Mouse (Mus musculus): ENCODE data around the gene Trim40. TPM values are rescaled to one million over a fixed set of nuclear protein-coding genes. Genes with fewer than 3 reads are reported as not detected.

Gene Trim40
- total RNA-seq, 2 experiments from 2014 or later, result not detected

DNA sequence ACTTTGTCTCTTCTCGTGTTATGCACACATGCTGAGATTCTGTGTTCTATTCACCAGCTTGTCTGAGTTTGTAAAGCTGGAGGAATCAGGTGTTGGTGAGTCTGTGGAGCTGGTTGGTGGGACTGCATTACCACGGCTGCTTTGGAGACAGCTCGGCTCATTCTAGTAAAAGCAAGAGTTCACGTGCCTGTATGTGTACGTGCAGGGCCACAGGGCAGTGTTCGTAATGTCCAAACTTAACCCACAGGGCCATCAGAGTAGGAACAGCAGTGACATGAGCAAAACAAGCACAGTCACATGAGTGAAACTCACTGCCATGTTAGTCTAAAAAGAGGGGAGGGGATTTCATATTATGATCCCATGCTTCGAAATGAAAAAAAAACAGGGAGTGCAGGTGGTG, 46.2 kb downstream of the Trim40 start:
- no peak for ATAC-seq (ENCODE audit: poor library complexity, severe bottlenecking)

DNA sequence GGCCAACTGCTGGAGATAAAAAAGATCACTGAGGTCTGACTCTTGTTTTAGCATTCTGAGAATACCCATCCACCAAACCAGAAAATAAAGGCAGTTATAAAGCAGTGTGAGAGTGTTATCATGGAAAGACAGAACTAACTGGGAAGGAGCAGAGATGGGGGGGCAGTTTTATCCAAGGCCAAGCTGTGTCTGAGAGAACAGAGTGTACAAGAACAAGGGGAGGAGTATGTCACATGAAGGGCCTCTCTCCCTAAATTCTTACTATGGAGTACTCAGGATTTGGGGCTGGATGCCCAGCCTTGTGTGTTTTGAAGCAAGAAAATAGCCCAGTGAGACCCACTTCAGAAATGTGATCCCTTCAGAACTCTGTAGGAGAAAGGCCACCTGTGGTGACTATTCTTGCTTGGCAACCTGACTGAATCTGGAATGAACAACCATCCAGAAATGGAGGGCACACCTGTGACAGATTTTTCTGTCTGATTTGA, 48.9 kb downstream of the Trim40 start:
- no peak for ATAC-seq (ENCODE audit: poor library complexity, severe bottlenecking)

DNA sequence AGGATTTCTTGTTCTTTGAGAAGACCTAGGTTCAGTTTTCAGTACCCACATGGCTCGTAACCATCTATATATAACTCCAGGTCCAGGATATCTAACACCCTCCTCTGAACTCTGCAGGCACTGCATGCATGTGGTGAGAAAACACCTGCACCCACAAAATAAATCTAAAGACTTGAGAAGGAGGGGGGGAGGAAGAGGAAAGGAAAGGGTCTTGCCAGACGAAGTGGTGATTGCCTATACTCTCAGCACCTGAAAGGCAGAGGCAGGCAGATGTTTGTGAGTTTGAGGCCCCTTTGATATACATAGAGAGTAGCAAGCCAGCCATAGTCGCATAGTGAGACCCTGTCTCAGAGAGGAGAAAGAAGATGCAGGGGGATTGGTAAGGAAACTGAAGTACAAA, 50.0 kb downstream of the Trim40 start:
- no peak for ATAC-seq (ENCODE audit: poor library complexity, severe bottlenecking)

DNA sequence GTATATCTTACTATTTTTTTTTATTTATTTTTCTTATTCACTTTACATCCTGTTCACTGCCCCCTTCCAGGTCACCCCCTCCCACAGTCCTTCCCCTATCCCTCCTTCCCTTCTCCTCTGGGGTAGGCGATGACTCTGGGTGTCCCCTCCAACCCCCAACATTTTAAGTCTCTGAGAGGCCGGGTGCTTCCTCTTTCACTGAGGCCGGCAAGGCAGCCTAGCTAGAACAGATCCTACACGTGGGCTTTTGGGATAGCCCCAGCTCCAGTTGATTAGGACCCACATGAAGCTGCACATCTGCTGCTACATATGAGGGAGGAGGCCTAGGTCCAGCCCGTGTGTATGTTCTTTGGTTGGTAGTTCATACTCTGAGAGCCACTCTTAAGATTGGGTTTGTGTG, 50.9 kb downstream of the Trim40 start:
- no peak for ATAC-seq (ENCODE audit: poor library complexity, severe bottlenecking)

DNA sequence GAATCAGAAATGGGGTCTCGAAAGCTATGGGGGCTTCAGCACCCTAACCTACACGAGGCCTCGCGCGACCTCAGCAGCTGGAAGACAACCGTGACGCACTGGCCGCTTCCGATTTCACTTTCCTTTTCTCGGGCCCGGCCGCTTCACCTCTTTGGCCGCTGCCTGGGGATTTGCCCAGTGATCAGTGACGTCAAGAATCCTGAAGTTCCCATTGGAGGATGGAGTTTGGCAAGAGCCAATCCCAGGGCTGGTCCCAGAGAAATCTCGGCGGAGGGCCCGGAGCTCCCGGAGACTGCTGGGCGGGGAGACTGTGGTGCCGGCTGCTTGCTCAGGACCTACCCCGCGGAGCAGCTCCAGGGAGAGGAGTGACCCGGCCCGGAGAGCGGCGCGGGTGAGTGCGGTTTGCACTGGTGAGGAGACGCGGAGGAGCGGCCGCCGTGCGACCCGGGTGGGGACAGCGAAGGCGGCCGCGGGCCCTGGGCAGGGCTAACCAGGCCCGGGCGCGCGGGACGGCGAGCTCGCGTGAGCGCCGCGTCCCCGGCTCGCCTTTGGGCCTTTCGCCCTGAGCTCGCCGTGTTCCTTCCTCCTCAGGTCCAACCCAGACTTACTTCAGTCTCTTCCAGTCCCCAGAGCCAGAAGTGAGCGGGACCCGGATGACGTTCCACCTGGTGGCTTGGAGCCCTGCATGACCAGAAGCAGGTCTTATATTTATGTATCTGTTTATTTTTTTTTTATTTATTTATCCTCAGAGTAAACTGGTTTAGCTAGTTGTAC, 52.9 kb downstream of the Trim40 start, which contains the start of gene Trim26:
TSS of gene Trim26 (plus strand) at position 261 of the 774 bp plus-strand sequence.
- peak; percentile 95 for ATAC-seq (ENCODE audit: poor library complexity, severe bottlenecking)

DNA sequence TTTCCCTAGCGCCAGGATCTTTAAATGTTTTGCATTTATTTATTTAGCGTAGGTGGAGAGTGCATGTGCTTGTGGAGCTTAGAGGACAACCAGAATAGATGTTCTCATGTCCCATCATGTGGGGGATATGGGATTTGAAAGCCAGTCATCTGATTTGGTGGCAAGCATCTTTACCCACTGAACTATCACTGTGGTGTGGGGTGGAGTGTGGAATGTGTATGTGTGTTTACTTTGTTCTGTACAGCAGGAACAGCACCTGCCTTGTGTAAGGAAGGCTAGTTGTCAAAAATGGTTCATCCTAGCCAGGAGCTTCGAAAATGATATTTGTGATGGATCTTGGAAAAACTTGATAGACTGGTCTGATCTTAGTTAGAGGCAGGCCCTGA, 53.5 kb downstream of the Trim40 start:
- 0 out of 2 replicates have a peak, but pooled peaks have one; percentile 7 for ATAC-seq (ENCODE audit: poor library complexity, severe bottlenecking)

DNA sequence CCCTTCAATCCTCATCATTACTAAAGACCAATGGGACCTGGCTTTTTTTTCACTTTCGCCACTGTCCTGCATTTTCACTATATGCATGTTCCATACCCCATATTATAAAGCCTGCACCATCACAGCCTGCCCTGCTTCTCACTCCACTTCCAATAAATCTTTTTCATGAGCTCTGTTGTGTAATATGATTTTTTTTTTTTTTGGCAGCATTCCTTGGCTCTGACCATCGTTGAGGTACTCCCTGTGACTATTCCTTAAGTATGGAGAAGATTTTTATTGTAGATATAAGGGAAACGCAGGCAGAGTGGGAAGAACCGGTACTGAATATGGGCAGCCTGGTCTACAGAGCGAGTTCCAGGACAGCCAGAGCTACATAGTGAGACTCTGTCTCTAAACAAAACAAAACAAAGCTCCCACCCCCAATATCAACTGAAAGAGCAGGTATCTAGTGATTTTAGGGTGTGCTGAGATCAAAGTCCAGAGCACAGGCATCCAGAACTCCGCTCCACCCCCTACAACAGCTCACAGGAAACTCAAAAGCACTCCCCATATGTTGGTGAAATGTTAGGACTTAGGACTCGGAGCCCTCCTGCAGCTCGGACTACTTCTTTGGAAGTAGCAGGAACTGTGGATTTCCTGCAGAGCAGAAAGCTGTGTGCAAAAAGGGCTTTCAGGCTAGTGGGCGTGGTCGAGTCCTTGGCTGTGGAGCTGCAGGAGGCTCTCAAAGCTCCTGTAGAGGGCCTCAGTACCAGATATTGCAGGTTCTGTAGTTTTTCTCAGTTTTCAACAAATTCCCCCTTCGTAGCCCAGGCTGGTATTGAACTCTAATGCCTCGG, 54.1 kb downstream of the Trim40 start:
- ATAC-seq (ENCODE audit: poor library complexity, severe bottlenecking), result peak; percentile 56

DNA sequence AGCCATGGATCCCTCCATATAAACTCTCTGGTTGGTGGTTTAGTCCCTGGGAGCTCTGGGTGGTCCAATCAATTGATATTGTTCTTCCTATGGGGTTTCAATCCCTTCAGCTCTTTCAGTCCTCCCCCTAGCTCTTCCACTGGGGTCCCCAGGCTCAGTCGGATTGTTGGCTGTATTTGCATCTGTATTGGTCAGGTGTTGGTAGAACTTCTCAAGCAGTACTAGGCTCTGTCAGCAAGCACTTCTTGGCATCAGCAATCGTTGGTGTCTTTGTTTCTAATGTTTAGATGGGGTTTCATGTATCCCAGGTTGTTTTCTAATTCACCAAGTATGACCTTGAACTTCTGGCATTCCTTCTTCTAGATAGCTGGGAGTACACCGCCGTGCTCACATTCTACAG, 57.2 kb downstream of the Trim40 start:
- ATAC-seq (ENCODE audit: poor library complexity, severe bottlenecking), result no peak

Other genes starting within 250 kb of the Trim40 start
- not detected in 2 replicates for gene H2-M9, start 247.5 kb downstream of the Trim40 start, total RNA-seq (2015)
- gene H2-M9, start 247.5 kb downstream of the Trim40 start, total RNA-seq (2017), result not detected in 2 replicates
- gene H2-M1, start 217.9 kb downstream of the Trim40 start, total RNA-seq (2015), result not detected in 2 replicates
- not detected in 2 replicates for gene H2-M1, start 217.9 kb downstream of the Trim40 start, total RNA-seq (2017)
- gene H2-M10.5, start 117.2 kb downstream of the Trim40 start, total RNA-seq (2015), result not detected in 2 replicates
- gene H2-M10.5, start 117.2 kb downstream of the Trim40 start, total RNA-seq (2017), result not detected in 2 replicates
- not detected in 2 replicates for gene H2-M10.6, start 78.0 kb downstream of the Trim40 start, total RNA-seq (2015)
- gene H2-M10.6, start 78.0 kb downstream of the Trim40 start, total RNA-seq (2017), result not detected in 2 replicates
- 27.4 and 29.0 TPM in 2 replicates for gene Trim26, start 53.0 kb downstream of the Trim40 start, total RNA-seq (2015)
- gene Trim26, start 53.0 kb downstream of the Trim40 start, total RNA-seq (2017), result 19.6 and 24.9 TPM in 2 replicates
- gene Trim15, start 22.9 kb downstream of the Trim40 start, total RNA-seq (2015), result not detected in 2 replicates
- gene Trim15, start 22.9 kb downstream of the Trim40 start, total RNA-seq (2017), result not detected in 2 replicates
- gene Trim10, start 20.5 kb downstream of the Trim40 start, total RNA-seq (2015), result 0.52 and 0.76 TPM in 2 replicates
- gene Trim10, start 20.5 kb downstream of the Trim40 start, total RNA-seq (2017), result 1.5 and 3.9 TPM in 2 replicates
- gene Trim31, start 8.0 kb upstream of the Trim40 start, total RNA-seq (2015), result not detected in 2 replicates
- not detected in 2 replicates for gene Trim31, start 8.0 kb upstream of the Trim40 start, total RNA-seq (2017)
- not detected in 2 replicates for gene Rnf39, start 52.8 kb upstream of the Trim40 start, total RNA-seq (2015)
- 0.20 TPM in 1 of 2 replicates, not detected in the other for gene Rnf39, start 52.8 kb upstream of the Trim40 start, total RNA-seq (2017)
- gene Ppp1r11, start 61.6 kb upstream of the Trim40 start, total RNA-seq (2015), result 61.1 and 68.5 TPM in 2 replicates
- gene Ppp1r11, start 61.6 kb upstream of the Trim40 start, total RNA-seq (2017), result 58.5 and 63.3 TPM in 2 replicates
- 85.1 and 90.6 TPM in 2 replicates for gene Znrd1, start 68.4 kb upstream of the Trim40 start, total RNA-seq (2015)
- 22.5 and 32.0 TPM in 2 replicates for gene Znrd1, start 68.4 kb upstream of the Trim40 start, total RNA-seq (2017)
- gene Znrd1as, start 68.5 kb upstream of the Trim40 start, total RNA-seq (2015), result 2.2 and 4.3 TPM in 2 replicates
- gene Znrd1as, start 68.5 kb upstream of the Trim40 start, total RNA-seq (2017), result 5.7 and 6.5 TPM in 2 replicates
- not detected in 2 replicates for gene 2410137M14Rik, start 91.1 kb upstream of the Trim40 start, total RNA-seq (2015)
- gene 2410137M14Rik, start 91.1 kb upstream of the Trim40 start, total RNA-seq (2017), result not detected in 2 replicates
- gene H2-M5, start 99.4 kb upstream of the Trim40 start, total RNA-seq (2015), result 0.23 TPM in 1 of 2 replicates, not detected in the other
- gene H2-M5, start 99.4 kb upstream of the Trim40 start, total RNA-seq (2017), result not detected in 2 replicates
- gene Zfp57, start 111.0 kb upstream of the Trim40 start, total RNA-seq (2015), result not detected in 2 replicates
- not detected in 2 replicates for gene Zfp57, start 111.0 kb upstream of the Trim40 start, total RNA-seq (2017)
- gene Mog, start 133.3 kb upstream of the Trim40 start, total RNA-seq (2015), result not detected in 2 replicates
- gene Mog, start 133.3 kb upstream of the Trim40 start, total RNA-seq (2017), result not detected in 2 replicates
- 12.4 and 14.2 TPM in 2 replicates for gene Gabbr1, start 155.8 kb upstream of the Trim40 start, total RNA-seq (2015)
- 5.7 and 10.5 TPM in 2 replicates for gene Gabbr1, start 155.8 kb upstream of the Trim40 start, total RNA-seq (2017)
- not detected in 2 replicates for gene Olfr90, start 198.4 kb upstream of the Trim40 start, total RNA-seq (2015)
- gene Olfr90, start 198.4 kb upstream of the Trim40 start, total RNA-seq (2017), result not detected in 2 replicates
- gene Olfr91, start 208.2 kb upstream of the Trim40 start, total RNA-seq (2015), result not detected in 2 replicates
- not detected in 2 replicates for gene Olfr91, start 208.2 kb upstream of the Trim40 start, total RNA-seq (2017)
- not detected in 2 replicates for gene Olfr92, start 230.0 kb upstream of the Trim40 start, total RNA-seq (2015)
- not detected in 2 replicates for gene Olfr92, start 230.0 kb upstream of the Trim40 start, total RNA-seq (2017)